Mouse (Mus musculus) embryonic fibroblast, embryonic 13.5 days (primary cell): ENCODE data around the gene Tcp11l2.

ENCODE experiments used
- CTCF ChIP-seq: IDR thresholded peaks from 2 replicates; pipeline ENCODE4 v1.5.1; 2011; ENCODE audit warnings: mild to moderate bottlenecking, control low read depth, low read length, moderate library complexity, borderline replicate concordance; ENCODE audit not compliant: insufficient read depth
- POLR2A ChIP-seq: IDR thresholded peaks from 2 replicates; pipeline ENCODE4 v1.6.1; 2011; ENCODE audit warnings: low read depth, mild to moderate bottlenecking, control low read depth, low read length, moderate library complexity

- no peak for TF ChIP-seq CTCF
- TF ChIP-seq POLR2A = no peak
Measured at GRCm38 (mm10) chr10:84611664-84612063, 35.2 kb downstream of the Tcp11l2 start.
